Mouse (Mus musculus) erythroblast, embryonic 14.5 days (primary cell): ENCODE data around the gene Rbm34. TPM values are rescaled to one million over a fixed set of nuclear protein-coding genes. Genes with fewer than 3 reads are reported as not detected.

ENCODE experiments used
- H3K27me3 ChIP-seq: 2 replicates; pipeline ENCODE4 v1.6.1; 2012; ENCODE audit warnings: inconsistent platforms; ENCODE audit not compliant: control insufficient read depth
- H3K36me3 ChIP-seq: 2 replicates; pipeline ENCODE4 v1.6.1; 2012; ENCODE audit warnings: mild to moderate bottlenecking, inconsistent platforms; ENCODE audit not compliant: control insufficient read depth
- H3K4me1 ChIP-seq: 2 replicates; pipeline ENCODE4 v1.6.1; 2012; ENCODE audit warnings: inconsistent platforms; ENCODE audit not compliant: control insufficient read depth
- H3K4me3 ChIP-seq: replicated peaks from 2 replicates; pipeline ENCODE3; 2012; ENCODE audit warnings: moderate library complexity, mild to moderate bottlenecking, inconsistent platforms
- H3K9me3 ChIP-seq: 2 replicates; pipeline ENCODE4 v1.6.1; 2012; ENCODE audit warnings: low read length, inconsistent platforms, mixed read lengths; ENCODE audit not compliant: control insufficient read depth
- GATA1 ChIP-seq: IDR thresholded peaks from 2 replicates; pipeline ENCODE4 v1.6.1; 2012; ENCODE audit warnings: low read length, inconsistent platforms, mixed read lengths
- TAL1 ChIP-seq: IDR thresholded peaks from 3 replicates; pipeline ENCODE4 v1.6.1; 2012; ENCODE audit warnings: low read length, inconsistent platforms, mixed read lengths
- polyA plus RNA-seq: library from polyadenylated mRNA; stranded (reverse); fragments of >175 nt; gene quantifications from 2 replicates; pipeline ENCODE4 v1.2.3, GENCODE M21; 2012

The Rbm34 gene
- polyA plus RNA-seq, 1 experiment = 0.36 TPM

GRCm38 (mm10) chr8:126943565-126943964, 27.3 kb downstream of the Rbm34 start:
- Histone ChIP-seq H3K36me3 (peaks cover 46% of the 10 kb centered on the region), H3K27me3 (no peaks in the 10 kb centered on the region), H3K4me1 (peaks cover 42% of the 10 kb centered on the region), H3K9me3 (no peaks in the 10 kb centered on the region), H3K4me3 (peak overlapping the region; percentile 94)
- TF ChIP-seq GATA1 (no peak), TAL1 (no peak)

- TF ChIP-seq TAL1 = no peak
- no peak for TF ChIP-seq GATA1
- Histone ChIP-seq H3K4me1 (peaks cover 15% of the 10 kb centered on the region), H3K36me3 (peaks cover 87% of the 10 kb centered on the region), H3K4me3 (no peak overlapping the region), H3K9me3 (no peaks in the 10 kb centered on the region), H3K27me3 (no peaks in the 10 kb centered on the region)
These were observed 33.5 kb downstream of the Rbm34 start for GRCm38 (mm10) chr8:126937337-126937736.

DNA sequence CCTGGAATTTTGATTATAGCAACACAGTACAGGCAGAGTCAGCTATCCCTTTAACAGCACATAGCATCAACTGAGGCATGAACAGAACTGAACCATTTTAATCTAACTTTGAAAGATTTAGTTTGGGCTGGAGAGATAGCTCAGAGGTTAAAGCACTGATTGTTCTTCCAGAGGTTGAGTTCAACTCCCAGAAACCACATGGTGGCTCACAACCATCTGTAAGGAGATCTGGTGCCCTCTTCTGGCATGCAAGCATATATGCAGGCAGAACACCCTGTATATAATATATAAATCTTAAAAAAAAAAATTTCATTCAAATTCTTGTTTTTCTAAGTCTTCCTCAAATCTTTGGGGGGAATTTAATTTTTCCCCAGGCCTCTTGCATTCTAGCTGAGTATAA, 34.9 kb downstream of the Rbm34 start:
- no peaks in the 10 kb centered on the region for H3K27me3 ChIP-seq
- H3K4me1 ChIP-seq = peaks cover 22% of the 10 kb centered on the region
- H3K9me3 ChIP-seq = no peaks in the 10 kb centered on the region
- peaks cover 92% of the 10 kb centered on the region for H3K36me3 ChIP-seq
- TF ChIP-seq GATA1 = no peak
- no peak for TF ChIP-seq TAL1
- no peak overlapping the region for H3K4me3 ChIP-seq

GRCm38 (mm10) chr8:126935387-126935786, 35.5 kb downstream of the Rbm34 start:
- H3K4me3 ChIP-seq = no peak overlapping the region
- peaks cover 22% of the 10 kb centered on the region for H3K4me1 ChIP-seq
- TF ChIP-seq TAL1 = no peak
- TF ChIP-seq GATA1 = no peak
- no peaks in the 10 kb centered on the region for H3K9me3 ChIP-seq
- H3K36me3 ChIP-seq = peaks cover 94% of the 10 kb centered on the region
- no peaks in the 10 kb centered on the region for H3K27me3 ChIP-seq

DNA sequence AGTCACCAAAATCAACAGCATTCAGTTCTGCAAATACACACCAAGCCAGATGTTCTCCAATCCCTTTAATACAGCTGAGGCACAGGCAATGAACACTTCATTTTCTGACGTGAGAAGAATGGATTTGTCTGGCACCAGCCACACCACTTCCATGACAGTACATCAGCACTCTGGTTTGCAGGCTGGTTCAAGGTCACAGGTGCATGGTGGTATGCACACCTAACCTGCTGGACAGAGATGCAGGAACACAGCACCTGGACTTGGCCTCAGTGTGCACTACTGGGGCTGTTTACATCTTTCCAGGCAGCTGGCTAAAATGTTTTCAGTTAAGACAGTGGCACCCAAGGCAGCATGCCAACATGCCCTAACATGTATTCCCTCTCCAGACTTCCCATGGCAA, 38.2 kb downstream of the Rbm34 start:
- Histone ChIP-seq H3K4me3 (no peak overlapping the region), H3K36me3 (peaks cover 94% of the 10 kb centered on the region), H3K4me1 (peaks cover 24% of the 10 kb centered on the region)

DNA sequence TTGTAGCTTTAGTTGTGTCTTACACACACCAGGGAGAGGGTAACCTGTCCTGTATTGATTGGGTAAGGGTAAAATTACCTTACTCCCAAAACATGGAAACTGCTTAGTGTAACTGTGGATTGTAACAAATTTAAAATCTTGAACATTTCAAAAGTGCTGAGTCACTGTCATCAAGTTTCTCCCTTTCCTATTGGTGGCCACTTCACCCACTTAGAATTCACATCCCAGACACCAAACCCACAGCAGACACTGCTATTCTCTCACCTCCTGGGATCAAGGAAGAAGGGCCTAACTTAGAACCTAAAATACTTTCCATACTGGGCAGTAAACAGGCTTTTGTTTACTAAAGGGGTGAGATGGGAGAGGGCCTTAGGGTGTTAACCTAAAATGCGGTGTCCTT, 38.6 kb downstream of the Rbm34 start:
- TF ChIP-seq TAL1 = no peak
- no peak for TF ChIP-seq GATA1
- H3K4me1 ChIP-seq = peaks cover 24% of the 10 kb centered on the region

More for the DNA sequence above, 38.2 kb downstream of the Rbm34 start:
- no peaks in the 10 kb centered on the region for H3K27me3 ChIP-seq
- TF ChIP-seq GATA1 (no peak), TAL1 (no peak)
- no peaks in the 10 kb centered on the region for H3K9me3 ChIP-seq

GRCm38 (mm10) chr8:126931720-126932119, 39.2 kb downstream of the Rbm34 start:
- Histone ChIP-seq H3K27me3 (no peaks in the 10 kb centered on the region), H3K4me3 (no peak overlapping the region), H3K36me3 (peaks cover 87% of the 10 kb centered on the region), H3K4me1 (peaks cover 24% of the 10 kb centered on the region), H3K9me3 (no peaks in the 10 kb centered on the region)
- TF ChIP-seq TAL1 (no peak), GATA1 (no peak)

More for the DNA sequence above, 38.6 kb downstream of the Rbm34 start:
- peaks cover 92% of the 10 kb centered on the region for H3K36me3 ChIP-seq
- H3K27me3 ChIP-seq = no peaks in the 10 kb centered on the region
- H3K4me3 ChIP-seq = no peak overlapping the region
- no peaks in the 10 kb centered on the region for H3K9me3 ChIP-seq

DNA sequence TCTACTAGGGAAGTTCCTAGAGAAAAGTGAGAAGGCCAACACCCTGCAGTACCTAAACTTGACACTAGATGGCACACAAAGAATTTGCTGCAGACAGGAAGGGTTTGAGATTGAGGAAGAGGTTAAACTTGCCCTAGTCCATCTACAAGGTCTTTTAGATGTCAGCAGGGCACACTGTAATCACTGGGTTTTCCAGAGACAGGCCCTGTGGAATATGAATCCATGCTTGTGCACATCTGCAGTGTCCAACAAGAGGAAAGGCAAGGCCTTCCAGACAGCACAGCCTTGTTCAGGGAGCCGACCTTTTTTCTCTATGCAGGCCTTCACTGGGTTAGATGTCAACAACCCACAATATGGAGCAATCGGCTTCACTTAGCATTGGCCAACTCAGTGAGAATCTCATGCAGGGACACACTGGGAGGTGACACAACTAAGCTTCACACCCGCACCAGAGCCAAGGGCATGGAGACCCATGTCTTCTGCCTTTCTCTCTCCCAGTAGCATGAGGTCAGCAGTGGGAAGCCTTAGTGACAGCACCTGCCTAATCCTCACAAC, 41.2 kb downstream of the Rbm34 start:
- Histone ChIP-seq H3K4me3 (no peak overlapping the region), H3K9me3 (no peaks in the 10 kb centered on the region), H3K27me3 (no peaks in the 10 kb centered on the region), H3K4me1 (peaks cover 24% of the 10 kb centered on the region), H3K36me3 (peaks cover 73% of the 10 kb centered on the region)
- TF ChIP-seq TAL1 (no peak), GATA1 (no peak)

GRCm38 (mm10) chr8:126928755-126929505, 41.9 kb downstream of the Rbm34 start:
- peaks cover 24% of the 10 kb centered on the region for H3K4me1 ChIP-seq
- H3K36me3 ChIP-seq = peaks cover 68% of the 10 kb centered on the region
- no peak overlapping the region for H3K4me3 ChIP-seq

More at GRCm38 (mm10) chr8:126928755-126929505, 41.9 kb downstream of the Rbm34 start:
- Histone ChIP-seq H3K27me3 (no peaks in the 10 kb centered on the region), H3K9me3 (no peaks in the 10 kb centered on the region)
- TF ChIP-seq GATA1 (no peak), TAL1 (no peak)
